Mouse (Mus musculus) cerebral cortex, adult 2 months (tissue): ENCODE measurements around the gene 2510009E07Rik.

ENCODE experiments used
- WGBS: fragments of 180-500 bp; shearing (Covaris S2); methylation state at CpG from one replicate; pipeline ENCODE4 v1.1.7; 2018; 5-methylcytosine and 5-hydroxymethylcytosine counted together

The 2510009E07Rik gene

DNA sequence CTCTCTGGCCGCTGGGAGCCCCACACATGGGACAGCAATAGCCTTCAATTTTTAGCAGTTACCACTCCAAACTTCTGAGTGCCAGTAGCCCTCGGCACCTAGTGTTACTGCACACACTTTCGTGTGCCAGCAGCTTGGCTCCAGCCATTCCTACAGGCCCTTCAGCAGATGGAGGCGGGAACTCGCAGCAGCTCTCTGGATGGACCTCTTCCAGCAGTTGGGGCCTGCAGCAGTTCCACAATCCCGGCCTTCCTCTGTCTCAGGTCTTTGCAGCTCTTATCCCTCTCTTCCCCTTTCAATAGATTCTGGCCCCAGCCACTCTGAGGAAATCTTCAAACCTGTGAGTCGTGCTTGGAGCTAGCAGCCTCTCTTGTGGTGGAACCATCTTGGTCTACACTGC lies 17.7 kb downstream of the 2510009E07Rik start:
- 59% methylated on average over 7 of the region's 7 CpGs for WGBS

GRCm38 (mm10) chr16:21673651-21674050 lies 20.8 kb downstream of the 2510009E07Rik start:
- WGBS: 86% methylated on average over 1 of the region's 1 CpGs

- 81% methylated on average over 4 of the region's 4 CpGs for WGBS
Measured at GRCm38 (mm10) chr16:21671878-21672277, 22.6 kb downstream of the 2510009E07Rik start.

DNA sequence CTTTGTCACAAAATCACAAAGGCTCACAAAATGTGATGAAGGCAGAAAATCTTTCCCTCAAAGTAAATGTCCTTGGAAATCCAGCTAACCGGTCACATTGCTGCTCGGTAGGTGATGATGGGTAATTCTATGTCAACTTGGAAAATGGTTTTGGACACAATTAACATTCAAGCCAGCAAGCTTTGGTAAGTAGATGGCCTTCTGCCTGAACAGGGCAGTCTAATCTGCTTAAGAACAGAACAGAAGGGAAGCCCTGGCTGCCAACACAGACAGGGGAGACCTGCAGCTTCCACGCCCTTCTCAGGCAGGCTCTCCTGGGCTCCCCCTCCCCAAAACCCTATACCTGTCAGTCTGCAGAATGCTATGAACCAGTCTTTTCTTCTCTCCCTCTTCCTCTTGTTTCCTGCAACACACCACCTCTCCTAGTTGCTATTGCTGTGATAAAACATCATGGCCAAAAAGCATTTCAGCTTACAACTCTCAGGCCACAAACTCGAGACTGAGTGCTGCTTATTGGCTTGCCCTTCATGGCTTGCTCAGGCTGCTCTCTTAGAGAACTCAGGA lies 29.0 kb downstream of the 2510009E07Rik start:
- WGBS: 64% methylated on average over 4 of the region's 4 CpGs

DNA sequence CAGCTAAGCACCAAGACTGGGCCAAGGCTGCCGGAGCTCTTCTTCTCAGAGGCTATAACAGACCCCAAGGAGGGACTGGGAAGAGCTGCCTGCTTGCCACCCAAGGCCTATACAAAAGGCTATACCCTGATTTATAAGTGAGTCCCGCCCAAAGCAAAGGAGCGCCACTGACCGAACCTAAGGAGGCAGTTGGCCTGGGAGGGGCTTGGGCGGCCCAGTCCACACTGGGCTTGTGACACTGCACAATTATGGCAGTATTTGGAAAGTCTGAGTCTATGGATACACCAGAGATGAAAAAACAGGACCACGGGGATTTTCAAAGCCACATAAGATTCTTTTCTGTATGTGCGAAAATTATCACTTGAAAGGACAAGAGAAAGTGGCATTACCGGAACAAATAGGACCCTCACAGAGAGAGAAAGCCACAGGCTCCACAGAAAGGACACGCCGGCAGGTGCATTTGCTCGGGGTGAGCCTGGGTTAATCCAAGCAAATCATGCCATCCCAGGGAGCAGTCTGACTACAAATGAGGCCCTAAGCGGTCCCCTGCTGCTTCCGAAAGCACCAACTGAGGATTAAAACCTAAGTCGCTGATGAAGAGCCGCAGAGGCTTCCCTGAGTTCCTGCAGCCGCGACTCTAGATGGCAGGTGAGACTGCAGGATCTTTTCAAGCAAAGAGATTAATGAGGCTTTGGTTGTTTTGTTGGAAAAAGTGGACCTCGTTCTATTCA lies 29.7 kb downstream of the 2510009E07Rik start:
- WGBS: 67% methylated on average over 18 of the region's 18 CpGs

GRCm38 (mm10) chr16:21655961-21656360 lies 38.5 kb downstream of the 2510009E07Rik start:
- WGBS: 53% methylated on average over 9 of the region's 9 CpGs

- 56% methylated on average over 6 of the region's 6 CpGs for WGBS
Measured at GRCm38 (mm10) chr16:21655291-21655690, 39.2 kb downstream of the 2510009E07Rik start.

GRCm38 (mm10) chr16:21654384-21654783 lies 40.1 kb downstream of the 2510009E07Rik start:
- WGBS: 59% methylated on average over 5 of the region's 5 CpGs

DNA sequence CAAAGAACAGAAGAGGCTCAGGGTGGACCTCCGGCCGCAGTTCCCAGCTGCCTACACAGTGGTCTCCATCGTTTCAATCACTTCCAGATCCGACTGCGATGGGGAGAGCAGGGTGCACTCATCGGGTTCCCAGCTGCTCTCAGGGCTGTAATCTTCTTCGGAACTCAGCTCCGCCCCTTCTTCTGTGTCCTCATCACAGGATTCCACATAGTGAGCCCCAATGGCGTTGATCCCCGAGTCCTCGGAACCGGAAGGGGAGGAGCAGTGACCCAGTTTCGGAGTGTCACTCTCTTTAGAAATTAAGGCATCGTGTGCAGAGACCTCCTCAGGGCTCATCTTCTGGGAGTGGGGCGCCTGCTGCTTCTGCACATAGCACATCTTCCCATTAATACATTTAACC lies 41.3 kb downstream of the 2510009E07Rik start:
- 81% methylated on average over 15 of the region's 15 CpGs for WGBS

GRCm38 (mm10) chr16:21651161-21651560 lies 43.3 kb downstream of the 2510009E07Rik start:
- WGBS: 92% methylated on average over 4 of the region's 4 CpGs

DNA sequence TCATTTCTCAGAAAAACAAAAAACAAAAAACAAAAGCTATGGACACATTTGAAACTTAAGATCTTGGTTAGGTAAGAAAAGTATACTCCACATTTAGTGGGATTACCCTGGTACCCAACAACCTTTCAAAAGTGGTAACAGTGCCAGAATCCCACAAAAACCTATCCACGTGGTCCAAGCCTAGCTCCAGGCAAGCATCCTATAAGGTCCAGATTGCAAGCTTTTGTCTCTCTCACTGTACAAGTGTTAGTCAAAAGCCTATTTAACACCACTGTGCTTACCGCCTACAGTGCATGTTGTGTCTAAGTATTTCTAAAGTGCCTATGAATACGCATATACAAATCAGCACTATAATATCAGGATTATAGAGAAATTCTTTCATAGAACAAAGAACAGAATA lies 44.2 kb downstream of the 2510009E07Rik start:
- WGBS: 39% methylated on average over 3 of the region's 3 CpGs

GRCm38 (mm10) chr16:21648800-21649199 lies 45.7 kb downstream of the 2510009E07Rik start:
- 63% methylated on average over 4 of the region's 4 CpGs for WGBS

GRCm38 (mm10) chr16:21646496-21646895 lies 48.0 kb downstream of the 2510009E07Rik start:
- WGBS: 88% methylated on average over 3 of the region's 3 CpGs

- 68% methylated on average over 3 of the region's 3 CpGs for WGBS
Measured at GRCm38 (mm10) chr16:21645915-21646314, 48.5 kb downstream of the 2510009E07Rik start.

- 80% methylated on average over 3 of the region's 3 CpGs for WGBS
Measured at GRCm38 (mm10) chr16:21644574-21644973, 49.9 kb downstream of the 2510009E07Rik start.

DNA sequence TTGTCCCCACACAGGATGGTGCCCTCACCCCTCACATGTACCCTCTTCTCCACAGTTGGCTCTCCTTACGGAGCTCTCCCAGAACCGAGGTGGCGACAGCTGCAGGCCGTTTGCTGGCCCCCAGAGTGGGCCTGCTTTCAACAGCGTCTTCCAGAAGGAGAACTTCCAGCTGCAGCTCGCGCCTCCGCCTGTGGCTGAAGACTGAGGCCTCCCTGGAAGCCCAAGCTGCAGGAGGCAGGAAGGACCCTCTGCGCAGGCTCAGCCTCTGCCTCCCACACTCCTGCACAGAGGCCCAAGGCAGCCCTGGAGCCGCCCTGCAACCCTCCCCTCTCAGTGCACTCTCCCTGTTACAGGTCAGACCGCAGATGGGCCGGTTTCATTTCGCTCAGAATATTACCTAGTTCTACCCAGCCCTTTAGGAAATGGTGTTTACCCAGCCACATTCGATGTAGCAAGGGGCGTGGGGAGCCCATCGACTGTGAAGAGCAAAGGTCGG lies 50.4 kb downstream of the 2510009E07Rik start:
- 49% methylated on average over 17 of the region's 17 CpGs for WGBS

DNA sequence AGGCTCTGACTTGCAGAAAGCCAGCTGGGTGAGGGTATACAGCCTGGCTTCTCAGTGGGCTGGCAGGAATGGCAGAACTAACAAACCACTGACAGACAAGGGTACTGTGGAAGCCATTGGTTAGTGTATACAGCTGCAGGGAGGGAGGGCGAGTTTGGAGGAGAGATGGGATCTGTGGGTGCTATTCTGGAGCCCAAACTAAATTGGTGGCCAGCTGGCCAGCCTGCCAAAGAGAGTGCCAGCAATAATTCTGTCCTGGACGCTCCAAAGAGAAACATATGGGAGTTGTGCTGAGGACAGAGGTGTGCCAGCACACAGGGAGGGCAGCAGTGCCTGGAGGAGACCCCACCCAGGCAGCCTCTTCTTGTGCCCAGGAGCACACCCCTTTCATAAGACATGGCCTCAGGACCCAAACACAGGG lies 50.8 kb downstream of the 2510009E07Rik start:
- WGBS: 41% methylated on average over 2 of the region's 2 CpGs

DNA sequence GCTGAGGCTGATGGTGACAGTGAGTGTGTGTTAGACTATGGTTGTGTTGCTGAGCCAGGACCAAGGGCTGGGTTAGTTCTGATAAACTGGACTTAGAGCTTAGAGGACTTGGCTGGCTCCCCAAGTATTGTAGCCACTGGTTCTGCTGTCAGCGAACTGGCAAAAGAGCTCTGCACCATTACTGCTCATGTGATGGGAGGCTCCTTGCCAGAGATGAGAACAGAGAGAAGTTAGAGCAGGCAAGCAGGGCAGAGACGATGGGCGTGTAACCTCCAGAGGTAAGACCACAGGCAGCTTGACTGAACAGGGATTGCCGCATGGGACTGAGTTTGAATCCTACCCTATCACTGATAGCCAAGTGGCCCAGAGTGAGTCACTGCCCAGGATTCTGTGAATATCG lies 51.6 kb downstream of the 2510009E07Rik start:
- WGBS: 78% methylated on average over 5 of the region's 5 CpGs

GRCm38 (mm10) chr16:21641944-21642343 lies 52.5 kb downstream of the 2510009E07Rik start:
- whole genome bisulfite sequencing: 77% methylated on average over 3 of the region's 3 CpGs

DNA sequence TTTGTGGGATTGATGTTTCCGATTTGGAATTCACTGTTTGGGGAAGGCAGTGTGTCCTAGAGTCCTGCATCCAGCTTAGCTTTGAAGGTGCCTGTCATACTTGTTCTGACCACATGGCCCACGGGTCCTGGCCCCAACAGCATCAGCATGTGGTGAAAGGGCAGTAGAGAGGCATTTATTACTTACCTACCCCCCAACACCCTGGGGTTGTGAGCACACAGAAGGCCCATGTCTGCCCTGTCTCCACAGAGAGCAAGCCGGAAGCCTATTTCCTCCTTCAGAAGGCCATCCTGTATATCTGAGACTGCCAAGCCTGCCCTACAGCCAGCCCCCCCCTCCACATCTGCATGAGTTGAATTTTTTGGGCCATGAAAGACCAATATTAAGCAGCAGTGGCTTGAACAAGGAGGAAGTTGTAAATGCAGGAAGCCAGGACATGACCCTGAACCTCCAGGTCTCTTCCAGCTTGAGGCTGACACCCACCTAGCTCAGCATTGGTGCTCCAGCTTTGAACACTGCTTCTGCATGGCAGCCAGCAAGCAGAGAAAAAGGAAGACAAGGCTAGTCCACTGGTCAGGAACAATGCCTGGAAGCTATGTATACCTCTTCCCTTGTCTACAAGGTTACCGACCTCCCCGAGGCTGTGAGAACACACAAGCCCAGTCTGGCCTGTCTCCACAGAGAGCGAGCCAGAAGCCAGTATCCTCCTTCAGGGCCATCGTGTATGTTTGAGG lies 53.5 kb downstream of the 2510009E07Rik start:
- 77% methylated on average over 7 of the region's 7 CpGs for WGBS

- 69% methylated on average over 11 of the region's 11 CpGs for WGBS
Measured at GRCm38 (mm10) chr16:21637201-21637819, 57.2 kb downstream of the 2510009E07Rik start.
